Mouse (Mus musculus) lung, adult 2 months (tissue): ENCODE measurements around the gene Zfp628.

ENCODE experiments used
- CTCF ChIP-seq: fragments of 200-500 bp; IDR thresholded peaks from 2 replicates; pipeline ENCODE4 v1.5.1; 2011; ENCODE audit warnings: mild to moderate bottlenecking, low read length, control low read depth; ENCODE audit not compliant: insufficient read depth
- POLR2A ChIP-seq: fragments of 200-500 bp; IDR thresholded peaks from 2 replicates; pipeline ENCODE4 v1.6.1; 2011; ENCODE audit warnings: low read depth, mild to moderate bottlenecking, control low read depth, low read length, borderline replicate concordance; ENCODE audit errors: extremely low read depth

DNA sequence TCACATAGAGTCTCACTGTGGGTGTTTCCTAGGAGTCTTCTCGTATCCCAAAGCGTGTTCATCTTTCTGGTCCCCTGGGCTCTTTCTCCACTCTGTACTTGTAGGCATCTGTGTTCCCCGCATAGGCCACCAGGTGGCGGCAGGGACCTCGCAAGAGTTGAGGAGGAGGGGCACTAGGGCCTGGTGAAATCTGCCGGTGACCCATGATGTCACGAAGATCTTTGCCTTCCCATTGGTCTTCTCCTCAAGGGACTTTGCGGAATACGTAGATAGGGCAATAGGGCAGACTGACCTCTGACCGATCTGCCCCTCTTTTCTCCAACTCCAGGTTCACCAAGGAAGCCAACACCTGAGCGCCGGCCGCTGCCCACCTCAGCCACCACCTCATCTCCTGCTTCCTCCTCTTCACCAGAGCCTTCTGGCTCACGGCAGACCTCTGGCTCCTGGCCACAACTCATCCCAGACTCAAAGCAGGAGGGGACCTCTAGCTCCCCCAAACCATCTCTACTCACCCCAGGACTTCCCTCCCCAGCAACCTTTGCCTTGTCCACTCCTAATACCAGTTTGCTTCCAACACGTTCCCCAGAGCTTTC lies 28.3 kb downstream of the Zfp628 start:
- TF ChIP-seq CTCF (peak; percentile 91), POLR2A (no peak)
